Mouse (Mus musculus) right cerebral cortex, postnatal 25 days (tissue): Measurements from ENCODE around the gene Fosb.
A peak's percentile ranks its signal among the peaks of the same experiment; 100 is the strongest.

Experiments used
- DNase-seq: peaks from one replicate; pipeline ENCODE4 v3.0.0; 2022

Fosb gene

DNA sequence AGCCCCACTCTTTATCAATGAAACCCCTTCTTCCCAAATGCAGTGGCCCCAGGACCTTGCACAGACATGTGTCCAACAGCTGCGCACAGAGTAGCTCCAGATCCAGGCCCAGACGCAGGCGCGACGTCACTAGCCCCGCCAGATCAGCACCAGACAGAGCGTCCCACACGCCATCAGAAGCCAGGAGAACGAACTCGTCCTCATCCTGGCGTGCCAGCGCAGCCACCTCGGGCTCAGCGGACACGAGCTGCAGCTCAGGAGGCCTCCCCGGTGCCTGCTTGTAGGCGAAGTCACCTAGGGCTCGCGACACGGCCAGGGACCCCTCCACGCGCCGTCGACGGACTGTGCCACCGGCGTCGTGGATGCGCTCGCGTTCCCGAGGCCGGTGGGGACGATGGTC lies 30.8 kb downstream of the Fosb start:
- no peak for DNase-seq

DNA sequence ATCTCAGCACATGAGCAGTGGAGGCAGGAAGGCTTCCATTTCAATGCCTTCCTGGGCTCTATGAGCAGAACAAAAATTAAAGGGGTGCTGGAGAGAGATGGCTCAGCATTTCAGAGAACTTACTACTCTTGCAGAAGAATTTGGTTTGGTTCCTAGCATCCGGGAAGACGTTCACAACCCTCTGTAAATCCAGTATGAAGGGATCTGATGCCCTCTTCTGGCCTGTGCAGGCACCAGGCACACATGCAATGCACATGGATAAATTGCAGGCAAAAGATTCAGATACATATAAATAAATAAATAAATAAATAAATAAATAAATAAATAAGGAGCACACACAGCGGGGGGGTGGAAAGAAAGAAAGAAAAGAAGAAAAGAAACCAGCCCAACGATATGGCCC lies 33.6 kb downstream of the Fosb start:
- DNase-seq, result no peak

DNA sequence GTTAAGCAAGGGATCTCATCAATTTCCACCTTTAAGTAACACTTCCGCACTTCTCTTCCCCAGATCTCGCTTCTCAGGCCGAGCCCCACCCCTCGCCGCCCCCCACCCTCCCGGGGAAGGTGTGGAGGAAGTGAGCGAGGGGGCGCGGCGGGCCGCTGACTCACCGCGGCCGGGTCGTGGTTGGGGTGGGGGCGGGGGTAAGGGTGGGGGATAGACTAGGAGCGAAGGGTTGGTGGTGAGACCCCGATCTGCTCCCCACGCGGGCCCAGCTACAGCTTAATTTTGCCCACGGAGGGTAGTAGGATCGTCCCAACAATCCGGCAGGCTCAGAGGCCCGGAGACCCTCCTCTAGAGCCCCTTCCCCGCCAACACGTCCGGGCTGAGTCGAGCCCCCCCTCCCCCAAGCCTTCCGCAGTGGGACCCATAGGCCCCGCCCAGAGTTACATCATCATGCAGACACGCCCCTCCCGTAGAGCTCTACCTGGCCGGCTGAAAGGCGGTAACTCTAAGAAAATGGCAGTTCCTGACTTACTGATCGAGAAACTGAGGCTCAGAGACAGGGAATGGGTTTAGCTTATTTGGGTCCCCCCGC lies 37.6 kb downstream of the Fosb start:
- no peak for DNase-seq

DNA sequence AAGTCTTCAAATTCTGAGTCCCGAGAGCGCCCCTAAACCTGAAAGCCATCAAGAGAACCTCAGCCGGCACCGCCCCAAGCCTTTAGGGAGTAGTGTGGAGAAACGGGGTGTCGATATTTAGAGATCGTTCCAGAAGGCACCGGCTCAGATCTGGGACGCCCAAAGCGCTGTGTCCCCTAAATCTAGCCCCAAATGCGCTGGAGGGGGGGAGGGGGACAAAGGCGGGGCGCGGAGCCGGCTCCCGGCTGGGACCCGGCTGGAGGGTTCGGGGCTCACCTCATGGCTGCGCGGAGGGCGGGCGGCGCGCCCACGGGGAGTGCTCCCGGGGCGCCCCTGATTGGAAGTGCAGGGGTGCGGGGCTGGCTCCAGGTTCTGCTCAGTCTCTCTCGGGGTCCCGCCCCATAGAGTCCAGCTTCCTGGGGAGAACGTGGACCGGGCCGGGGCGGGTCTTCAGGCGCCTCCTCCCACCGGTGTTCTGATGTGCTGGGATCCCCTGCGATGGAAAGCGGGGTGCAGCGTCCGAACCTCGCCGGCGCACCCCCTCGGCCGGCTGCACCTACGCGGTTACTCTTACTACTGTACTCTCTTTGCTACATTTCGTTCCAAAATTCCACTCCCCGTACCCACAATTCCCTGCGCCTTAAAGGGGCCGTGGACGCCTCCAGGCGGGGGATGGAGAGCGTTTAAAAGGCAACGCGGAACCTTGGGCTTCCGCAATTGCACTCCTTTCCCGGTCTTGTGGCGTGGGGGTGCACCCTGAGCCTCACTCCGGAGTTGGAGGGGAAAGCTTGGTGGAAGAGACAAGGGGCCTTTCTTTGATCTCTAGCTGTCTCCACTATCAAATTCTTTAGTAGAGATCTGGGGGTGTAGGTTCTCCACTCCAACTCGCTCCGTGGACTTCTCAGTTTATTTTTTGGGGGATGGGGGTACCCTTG lies 38.3 kb downstream of the Fosb start, which contains the start of gene Vasp:
TSS of gene Vasp (minus strand) at position 580 of the 935 bp plus-strand sequence.
- DNase-seq, result peak; percentile 87

DNA sequence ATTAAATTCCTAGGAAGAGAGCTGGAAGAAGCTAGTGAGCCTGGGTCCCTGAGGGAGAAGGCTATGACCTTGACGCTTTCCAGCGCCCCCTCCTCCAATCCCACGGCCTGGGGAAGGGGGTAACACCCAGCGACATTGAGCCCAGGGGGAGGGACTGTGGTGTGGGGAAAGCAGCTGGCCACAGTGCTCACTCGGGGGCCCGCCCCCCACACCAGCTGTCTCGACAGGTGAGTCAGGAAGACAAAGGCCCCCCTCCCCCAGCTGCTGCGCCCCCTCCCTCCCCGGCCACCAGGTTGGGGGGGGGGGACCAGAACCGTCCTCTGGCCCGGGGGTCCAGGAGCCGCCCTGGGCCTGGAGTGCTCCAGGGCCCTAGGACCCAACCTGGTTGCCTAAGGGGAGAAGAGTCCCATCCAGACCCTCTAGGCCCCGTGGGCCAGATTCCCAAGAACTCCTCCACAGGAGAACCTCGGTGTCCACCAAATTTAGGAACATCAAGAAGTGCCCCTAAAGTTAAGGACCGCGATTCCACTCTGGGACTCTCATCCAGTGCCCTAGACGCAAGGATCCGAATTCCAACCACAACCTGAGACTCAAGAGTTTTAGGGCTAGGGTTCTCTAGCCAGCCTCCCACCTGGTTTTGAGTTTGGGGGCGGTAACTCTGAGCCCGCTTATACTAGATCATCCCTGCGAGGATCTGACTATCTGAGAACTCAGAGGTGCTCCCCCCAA lies 39.2 kb downstream of the Fosb start:
- DNase-seq, result no peak

DNA sequence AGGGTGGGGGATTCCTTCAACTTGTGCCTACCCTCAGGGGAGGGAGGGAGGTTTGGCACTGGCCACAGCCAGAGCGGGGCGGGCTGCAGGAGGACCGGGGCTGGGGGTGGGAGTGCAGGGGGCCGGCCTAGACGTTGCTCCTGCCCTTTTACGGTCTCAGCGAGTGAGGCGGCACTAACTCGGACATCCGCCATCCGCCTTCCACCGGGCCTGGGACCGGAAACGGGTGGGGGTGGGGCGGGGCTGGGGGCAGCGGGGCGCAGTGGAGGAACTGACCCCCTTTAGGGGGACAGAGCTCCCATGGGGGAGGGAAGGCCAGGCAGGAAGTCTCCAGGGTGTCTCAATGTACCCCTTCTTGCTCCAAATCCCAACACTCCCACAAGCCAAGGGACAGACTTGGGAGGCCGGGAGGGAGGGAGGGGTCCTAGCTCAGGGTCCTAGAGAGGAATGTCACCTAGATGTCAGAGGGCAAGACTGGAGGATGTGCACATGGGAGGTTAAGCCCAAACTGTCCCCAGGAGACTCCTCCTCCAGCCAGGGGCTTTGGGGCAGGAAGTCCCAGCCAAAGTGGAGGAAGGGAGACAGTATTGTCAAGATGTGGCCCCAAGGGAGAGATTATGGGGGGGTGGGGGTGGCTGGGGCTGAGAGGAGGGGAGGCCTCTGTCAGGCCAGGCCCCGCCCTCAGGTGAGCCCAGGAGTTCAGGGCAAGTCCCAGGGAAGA lies 40.0 kb downstream of the Fosb start:
- no peak for DNase-seq

DNA sequence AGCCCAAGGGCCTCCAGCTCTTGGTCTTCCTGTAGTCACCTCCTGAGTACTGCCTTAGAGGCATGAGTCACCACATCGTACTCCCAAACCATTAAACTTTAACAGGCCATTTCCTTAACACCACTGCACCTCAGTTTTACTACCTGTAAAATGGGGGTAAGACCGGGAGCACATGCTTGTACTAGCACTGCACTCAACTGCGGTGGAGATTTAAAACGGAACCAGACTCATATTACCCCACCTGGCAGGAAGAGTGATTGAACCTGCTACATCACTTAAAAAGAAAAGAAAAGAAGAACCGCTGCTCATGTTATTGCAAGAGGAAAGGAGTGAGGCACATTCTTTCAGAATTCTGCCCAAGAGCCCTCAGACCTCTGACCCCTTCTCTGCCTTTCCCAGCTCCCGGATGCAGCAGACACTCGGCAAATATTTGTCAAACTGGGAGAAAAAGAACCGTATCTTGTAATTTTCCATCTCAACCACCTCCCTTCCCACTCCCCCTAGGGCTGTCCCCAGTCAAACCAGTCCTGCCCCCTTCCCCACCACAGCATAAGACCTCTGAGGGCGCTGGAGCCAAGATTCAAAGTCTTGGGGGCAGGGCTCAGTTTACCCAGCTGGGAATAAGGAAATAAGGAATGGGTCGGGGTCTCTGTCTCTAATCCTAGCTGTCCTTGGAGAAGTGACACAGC lies 40.7 kb downstream of the Fosb start:
- DNase-seq, result no peak

DNA sequence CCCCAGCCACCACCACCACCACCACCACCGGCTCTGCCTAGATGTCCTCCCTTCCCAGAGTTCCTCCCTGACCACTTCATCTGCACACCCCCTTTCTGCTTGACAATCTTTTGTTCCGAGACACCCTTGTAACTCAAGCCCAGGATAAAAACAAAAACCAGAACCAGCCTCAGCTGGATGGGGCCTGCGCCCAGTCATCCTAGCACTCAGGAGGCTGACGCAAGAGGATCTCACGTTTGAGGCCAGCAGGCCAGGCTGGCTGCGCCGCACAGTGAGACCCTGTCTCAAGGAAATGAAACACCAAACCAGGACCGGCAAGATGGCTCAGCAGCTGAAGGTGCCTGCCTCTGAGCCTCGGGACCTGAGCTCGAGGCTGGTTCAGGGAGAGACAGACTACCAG lies 42.8 kb downstream of the Fosb start:
- no peak for DNase-seq

DNA sequence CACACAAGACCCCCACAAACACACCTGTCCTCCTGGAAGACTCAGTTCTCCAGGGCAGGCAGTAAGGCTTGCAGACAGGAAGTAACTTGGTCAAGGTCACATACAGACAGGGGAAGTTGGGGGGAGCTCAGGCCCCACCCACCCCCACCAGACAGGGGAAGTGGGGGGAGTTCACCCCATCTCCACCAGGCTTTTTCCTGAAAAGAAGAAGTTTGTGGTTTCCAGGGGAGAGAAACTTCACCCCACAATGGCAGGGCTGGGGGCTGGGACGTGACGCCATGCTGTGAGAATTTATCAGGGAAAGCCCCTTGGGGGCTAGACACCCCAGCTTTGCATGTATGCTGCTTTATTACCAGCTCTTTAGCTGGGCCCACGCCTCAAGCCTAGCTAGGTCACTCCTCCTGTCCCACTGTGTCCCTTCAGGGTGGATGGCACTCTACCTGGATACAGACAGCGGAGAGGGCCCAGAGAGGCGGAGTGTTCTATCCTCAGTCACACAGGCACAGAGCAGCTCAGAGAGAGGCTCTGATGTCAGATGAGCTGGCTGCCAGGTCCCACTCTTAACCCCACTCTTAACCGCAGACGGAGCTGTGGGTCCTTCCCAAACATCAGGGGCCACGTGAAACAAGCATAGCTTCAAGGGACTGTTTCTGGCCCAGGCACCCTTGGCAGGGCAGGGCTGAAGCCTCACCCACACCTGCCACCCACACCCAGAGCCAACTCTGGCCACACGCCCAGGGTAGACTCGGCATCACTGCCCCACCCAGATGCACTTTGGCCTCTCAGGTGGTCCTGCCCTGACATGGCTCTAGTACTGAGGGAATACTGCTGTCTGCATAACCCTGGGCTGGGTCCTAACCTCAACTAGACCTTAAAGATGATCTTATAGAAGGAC lies 43.7 kb downstream of the Fosb start:
- no peak for DNase-seq

DNA sequence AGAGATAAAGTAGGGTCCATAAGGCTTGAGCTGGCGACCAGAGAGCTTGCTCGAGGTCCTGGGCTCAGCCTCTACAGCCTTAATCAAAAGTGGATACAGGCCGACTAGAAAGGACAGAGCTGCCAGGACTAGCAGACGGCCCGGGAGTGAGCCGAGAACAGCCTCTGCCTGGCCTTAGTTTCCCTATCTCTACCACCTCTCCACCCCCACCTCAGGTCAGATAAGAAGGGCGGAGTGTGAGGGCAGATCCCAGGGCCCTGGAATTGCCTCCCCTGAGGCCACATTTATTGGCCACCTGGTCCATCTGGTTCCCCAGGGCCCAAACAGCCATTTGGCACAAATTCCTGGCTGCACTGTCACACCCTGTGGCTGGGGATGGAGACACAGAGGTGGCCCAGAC lies 44.7 kb downstream of the Fosb start:
- no peak for DNase-seq

DNA sequence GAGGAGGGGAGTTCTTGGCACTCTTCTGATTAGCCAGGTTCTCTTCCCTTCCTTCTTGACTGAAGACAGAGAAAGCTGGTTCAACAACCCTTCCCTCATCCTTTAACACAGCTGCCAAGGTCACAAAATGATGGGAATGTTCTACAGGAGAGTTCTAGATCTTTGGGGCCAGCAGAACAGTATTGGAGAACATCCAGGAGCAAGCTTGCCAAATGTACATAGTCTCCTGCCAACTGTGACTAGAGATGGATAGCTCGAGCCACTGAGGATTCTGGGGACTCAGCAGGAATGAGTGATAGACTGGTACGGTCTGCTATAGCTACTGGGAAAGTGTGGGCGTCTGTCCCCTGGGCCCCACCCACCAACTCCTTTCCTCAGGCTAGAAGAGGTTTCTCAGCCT lies 51.5 kb downstream of the Fosb start:
- no peak for DNase-seq

DNA sequence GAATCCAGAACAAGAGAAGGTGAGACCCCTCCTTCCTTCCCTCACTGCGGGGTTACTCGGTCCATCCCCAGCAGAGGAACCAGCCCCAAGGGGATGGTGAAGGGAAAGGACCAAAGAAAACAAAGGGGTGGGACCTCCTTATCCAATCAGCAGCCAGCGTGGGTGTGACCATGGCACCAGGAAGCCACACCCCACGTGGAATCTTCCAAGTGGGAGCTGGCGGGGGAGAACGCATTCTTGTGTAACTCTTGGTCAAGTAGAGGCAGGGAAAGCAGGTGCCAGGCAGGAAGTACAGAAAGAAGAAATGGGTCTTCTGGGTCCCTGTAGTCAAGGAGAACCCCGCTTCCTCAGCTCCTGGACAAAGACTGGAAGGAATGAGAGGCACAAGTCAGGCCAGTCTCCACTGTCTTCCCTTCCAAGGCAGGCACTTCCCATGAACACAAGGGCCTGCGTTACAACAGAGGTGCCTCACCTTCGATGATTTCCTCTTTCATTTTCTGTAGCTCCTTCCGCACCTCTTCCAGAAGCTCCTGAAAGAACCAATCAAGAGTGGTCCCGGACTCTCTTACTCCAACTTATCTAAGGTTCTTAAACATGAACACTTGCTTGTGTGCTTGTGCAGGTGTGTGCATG lies 52.3 kb downstream of the Fosb start:
- peak; percentile 35 for DNase-seq

DNA sequence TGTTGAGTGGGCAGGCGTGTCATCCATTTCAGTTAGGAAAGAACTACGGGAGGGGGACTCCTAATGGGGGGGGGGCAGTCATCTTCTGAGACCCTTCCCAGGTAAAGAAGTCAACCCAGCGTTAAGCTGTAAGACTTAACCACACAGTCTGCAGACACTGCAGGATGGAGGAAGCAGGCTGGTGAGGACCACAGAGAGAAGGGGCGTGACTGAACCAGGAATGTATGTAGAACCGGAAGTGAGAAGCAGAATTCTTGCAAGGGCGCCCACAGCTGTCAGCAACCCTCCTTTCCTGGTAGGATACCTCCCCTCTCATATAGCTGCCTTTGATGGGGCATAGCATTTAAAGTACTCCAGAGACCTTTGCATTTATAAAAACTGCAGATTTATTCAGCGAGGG lies 53.3 kb downstream of the Fosb start:
- no peak for DNase-seq

DNA sequence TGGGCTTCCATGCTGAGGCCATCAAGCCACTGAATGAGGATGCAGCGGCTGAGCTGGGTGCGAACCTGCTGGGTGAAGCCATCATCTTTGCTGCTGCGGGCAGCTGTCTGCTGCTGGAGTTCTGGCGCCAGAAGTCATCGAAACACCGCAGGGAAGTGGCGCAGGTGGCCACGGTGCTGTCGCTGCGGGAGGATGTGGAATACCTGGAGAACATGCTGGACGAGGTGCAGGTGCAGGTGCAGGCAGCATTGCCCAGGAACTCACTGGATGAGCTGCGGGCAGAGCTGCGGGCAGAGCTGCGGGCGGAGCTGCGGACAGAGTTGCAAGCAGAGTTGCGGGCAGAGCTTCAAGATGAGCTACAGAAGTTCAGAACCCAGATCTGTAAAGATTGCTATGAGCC lies 54.5 kb downstream of the Fosb start:
- no peak for DNase-seq

DNA sequence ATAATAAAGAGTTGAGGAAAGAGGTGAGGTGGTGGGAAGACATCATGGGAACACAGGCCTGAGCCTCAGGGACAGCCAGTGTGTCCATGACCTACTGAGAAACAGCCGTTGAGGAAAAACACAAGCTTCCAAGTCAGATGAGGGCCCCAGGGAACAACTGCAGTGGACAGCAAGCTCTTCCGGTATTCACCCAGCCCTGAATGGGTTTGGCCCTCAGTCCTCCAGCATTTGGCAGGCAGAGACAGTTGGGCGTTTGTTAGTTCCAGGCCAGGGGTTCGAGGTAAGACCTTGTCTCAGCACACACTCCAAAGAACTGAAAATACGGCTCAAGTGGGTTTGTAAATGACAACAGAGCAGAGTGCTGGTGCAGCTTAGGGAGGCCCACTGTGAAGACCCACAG lies 56.4 kb downstream of the Fosb start:
- DNase-seq, result no peak
